Mouse (Mus musculus) heart, adult 2 months (tissue): ENCODE measurements around the gene Stc2.

ENCODE experiments used
- CTCF ChIP-seq: fragments of 200-600 bp; IDR thresholded peaks from 2 replicates; pipeline ENCODE4 v1.8.1; 2022; ENCODE audit warnings: antibody characterized with exemption, mild to moderate bottlenecking, moderate library complexity
- EP300 ChIP-seq: fragments of 200-500 bp; IDR thresholded peaks from 2 replicates; pipeline ENCODE4 v1.6.1; 2011; ENCODE audit warnings: low read depth, low read length, control low read depth; ENCODE audit not compliant: insufficient read depth
- POLR2A ChIP-seq: fragments of 200-500 bp; IDR thresholded peaks from 2 replicates; pipeline ENCODE4 v1.6.1; 2011; ENCODE audit warnings: mild to moderate bottlenecking, low read depth, low read length, control low read depth; ENCODE audit not compliant: insufficient read depth

DNA sequence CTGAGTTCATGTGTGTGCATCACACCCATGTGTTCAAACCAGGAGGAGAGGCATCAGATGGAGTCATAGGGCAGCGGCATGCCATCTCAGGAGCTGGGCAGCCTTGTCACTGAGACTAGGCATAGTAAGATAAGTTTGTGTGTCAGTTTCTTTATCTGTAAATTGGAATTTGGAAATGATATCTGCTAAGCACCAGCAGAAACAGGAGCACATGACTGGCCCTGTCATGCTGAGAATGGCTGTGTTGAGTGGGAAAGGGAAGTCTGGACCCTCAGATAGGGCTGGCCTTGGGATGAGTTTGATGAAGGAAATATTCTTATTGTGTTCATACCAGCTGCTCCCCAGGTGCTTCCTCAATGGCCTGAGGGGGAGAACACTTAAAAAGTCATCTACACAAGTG, 14.1 kb downstream of the Stc2 start:
- TF ChIP-seq CTCF (no peak), EP300 (no peak), POLR2A (no peak)
